Mouse (Mus musculus): Measurements from ENCODE around the gene Ntn3.

DNA sequence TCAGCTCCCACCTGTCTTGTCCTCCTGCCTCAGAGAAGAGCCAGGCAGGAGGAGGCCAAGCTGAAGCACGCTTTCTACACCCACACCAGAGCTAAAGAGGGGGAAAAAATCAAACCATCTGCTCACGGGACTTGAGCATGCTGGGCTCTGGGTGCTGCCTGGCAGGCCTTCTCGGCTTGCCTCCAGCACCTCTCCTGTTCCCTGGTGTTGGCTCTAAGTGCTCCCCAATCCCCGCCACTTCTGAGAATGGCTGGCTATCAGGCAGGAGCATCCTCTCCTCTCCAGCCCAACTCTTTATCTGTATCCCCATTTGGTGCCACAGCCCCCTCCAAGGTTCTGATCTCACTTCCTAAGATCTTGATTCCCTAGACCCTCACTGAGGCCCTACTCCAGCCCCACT lies 10.1 kb downstream of the Ntn3 start:
- TF ChIP-seq E2F4 (IDR thresholded peaks at IDR 0.05; ENCODE audit: insufficient read depth) (no peak), TCF3 (IDR thresholded peaks at IDR 0.05; ENCODE audit: insufficient read length, low read depth) (no peak), POLR2A (IDR thresholded peaks at IDR 0.05; ENCODE audit: insufficient read length, low read depth) (no peak), SRF (IDR thresholded peaks at IDR 0.05; ENCODE audit: control insufficient read depth, insufficient read length, low read depth) (no peak), CEBPB (IDR thresholded peaks at IDR 0.05; ENCODE audit: insufficient read depth, poor library complexity, severe bottlenecking) (no peak), POLR2AphosphoS2 (IDR thresholded peaks at IDR 0.05; ENCODE audit: insufficient read length, low read depth) (no peak), TCF12 (IDR thresholded peaks at IDR 0.05; ENCODE audit: insufficient read depth, poor library complexity, severe bottlenecking) (no peak), USF1 (IDR thresholded peaks at IDR 0.05; ENCODE audit: low read depth) (no peak), MAX (IDR thresholded peaks at IDR 0.05; ENCODE audit: low read depth) (no peak), REST (IDR thresholded peaks at IDR 0.05; ENCODE audit: insufficient read depth, insufficient read length) (no peak)

Measured in myocyte (in vitro differentiated cells).